Mouse (Mus musculus): ENCODE results near the gene Hmgxb4.

Hmgxb4 gene

DNA sequence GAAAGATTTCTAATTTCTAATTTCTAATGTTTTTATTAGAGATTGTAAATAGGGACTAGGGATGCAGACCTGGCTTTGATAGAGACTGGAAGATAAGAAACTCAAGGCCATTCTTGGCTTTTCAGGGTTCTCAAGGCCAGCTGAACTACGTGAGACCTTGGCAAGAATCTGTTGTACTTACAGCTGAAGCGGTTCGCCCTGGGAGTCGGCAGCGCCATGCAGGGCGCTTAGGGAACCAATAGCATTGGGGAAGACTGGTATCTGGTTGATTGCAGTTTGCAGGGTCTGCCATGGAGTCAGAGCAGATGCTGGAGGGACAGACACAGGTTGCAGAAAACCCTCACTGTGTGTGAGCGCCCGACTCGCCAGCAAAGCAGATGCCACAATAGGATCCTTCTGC lies 85.7 kb downstream of the Hmgxb4 start:
- no peak for DNase-seq
